In genomic region chr1:38369166-38369565, GRCm38 (mm10) we compare ENCODE assay signal across 29 mouse cellular contexts.
A peak's percentile ranks its signal among the peaks of the same experiment; 100 is the strongest.
DNase-seq lines count a peak whose midpoint lies in the region; ATAC-seq lines count a peak whose summit lies in the region.
"Had no signal": no experiment of that assay in that cellular context is flagged by ENCODE, and none has a peak within 500 bp of the region (broad histone marks: within the 10 kb centered on the region; RNA-seq: fewer than 3 reads in every experiment).

No protein-coding gene starts in this region.

- no peaks in the 10 kb centered on the region for H3K36me3 ChIP-seq in kidney, embryonic 15.5 days
- H3K36me3 ChIP-seq in neural tube, embryonic 15.5 days, result no peaks in the 10 kb centered on the region
- H3K36me3 ChIP-seq: forebrain, embryonic 15.5 days; heart, embryonic 12.5 days; liver, embryonic 13.5 days; midbrain, embryonic 13.5 days; neural tube, embryonic 12.5 days had no signal

- peak; percentile 81 for ATAC-seq in frontal cortex, adult (ENCODE audit: low TSS enrichment)
- ATAC-seq in kidney, embryonic 15.5 days (replicated peaks; ENCODE audit: low FRiP score), result no peak
- no peak for ATAC-seq in neural tube, embryonic 15.5 days (ENCODE audit: low FRiP score)
- ATAC-seq: forebrain, embryonic 15.5 days; intestine, postnatal 0 days; lung, postnatal 0 days; midbrain, embryonic 13.5 days; Patski had no signal

- peaks cover 9% of the 10 kb centered on the region; the same call in 1 of the 2 replicates for H3K4me1 ChIP-seq in kidney, embryonic 15.5 days
- H3K4me1 ChIP-seq in neural tube, embryonic 15.5 days, result peaks cover 18% of the 10 kb centered on the region
- H3K4me1 ChIP-seq: liver, embryonic 13.5 days; megakaryocyte, embryonic 14.5 days; neural tube, embryonic 12.5 days had no signal

- no peak for DNase-seq in frontal cortex, postnatal 14 days (ENCODE audit: low spot score in 2 of 2)
- no peak for DNase-seq in kidney, adult 8-10 months
- no peak for DNase-seq in neural tube, embryonic 10.5 days (ENCODE audit: extremely low spot score, low spot score)
- no peak for DNase-seq in gastrocnemius, postnatal 25 days
- DNase-seq: adrenal gland, postnatal 10 days; cerebellum, adult 11 months; cerebellum, adult 9-10 months; cerebellum, postnatal 36 days; gastrocnemius, adult 2 months; heart, postnatal 4 days; kidney, postnatal 25 days; liver, embryonic 13.5 days; lung, adult 18-20 months; lung, postnatal 4 days; thymus, adult 2 months; thymus, postnatal 36 days had no signal

- 0 out of 2 replicates have a peak overlapping the region, but pooled peaks have one; percentile 10 for H3K27ac ChIP-seq in kidney, embryonic 15.5 days
- H3K27ac ChIP-seq in neural tube, embryonic 15.5 days (replicated peaks), result peak overlapping the region; percentile 48
- H3K27ac ChIP-seq: forebrain, embryonic 15.5 days; gastrocnemius, adult 2 months; heart, adult 2 months; limb, embryonic 13.5 days; liver, embryonic 13.5 days; midbrain, embryonic 13.5 days; neural tube, embryonic 12.5 days had no signal

- H3K9me3 ChIP-seq in kidney, embryonic 15.5 days (replicated peaks), result no peaks in the 10 kb centered on the region
- H3K9me3 ChIP-seq in neural tube, embryonic 15.5 days (replicated peaks), result no peaks in the 10 kb centered on the region
- H3K9me3 ChIP-seq: forebrain, embryonic 15.5 days; heart, embryonic 12.5 days; limb, embryonic 13.5 days; liver, embryonic 13.5 days; megakaryocyte, embryonic 14.5 days; midbrain, embryonic 13.5 days; neural tube, embryonic 12.5 days had no signal

- 37% methylated on average over 8 of the region's 8 CpGs for WGBS in kidney, embryonic 15.5 days
- 49% methylated on average over 8 of the region's 8 CpGs for WGBS in neural tube, embryonic 15.5 days

- H3K27me3 ChIP-seq in kidney, embryonic 15.5 days, result no peaks in the 10 kb centered on the region
- no peaks in the 10 kb centered on the region for H3K27me3 ChIP-seq in neural tube, embryonic 15.5 days (replicated peaks)
- H3K27me3 ChIP-seq: forebrain, embryonic 15.5 days; heart, embryonic 12.5 days; limb, embryonic 13.5 days; liver, embryonic 13.5 days; midbrain, embryonic 13.5 days; neural tube, embryonic 12.5 days; Patski had no signal

- H3K4me3 ChIP-seq in kidney, embryonic 15.5 days (replicated peaks), result no peak overlapping the region
- no peak overlapping the region for H3K4me3 ChIP-seq in neural tube, embryonic 15.5 days (replicated peaks)
- H3K4me3 ChIP-seq: forebrain, embryonic 15.5 days; gastrocnemius, adult 2 months; heart, adult 2 months; heart, embryonic 12.5 days; limb, embryonic 13.5 days; liver, embryonic 13.5 days; megakaryocyte, embryonic 14.5 days; midbrain, embryonic 13.5 days; neural tube, embryonic 12.5 days had no signal

- no peak overlapping the region for H3K9ac ChIP-seq in kidney, embryonic 15.5 days
- no peak overlapping the region for H3K9ac ChIP-seq in neural tube, embryonic 15.5 days (replicated peaks)
- H3K9ac ChIP-seq: forebrain, embryonic 15.5 days; heart, embryonic 12.5 days; limb, embryonic 13.5 days; liver, embryonic 13.5 days; midbrain, embryonic 13.5 days; neural tube, embryonic 12.5 days had no signal

- no peak overlapping the region for H3K4me2 ChIP-seq in kidney, embryonic 15.5 days
- H3K4me2 ChIP-seq in neural tube, embryonic 15.5 days, result no peak overlapping the region
- H3K4me2 ChIP-seq: forebrain, embryonic 15.5 days; heart, embryonic 12.5 days; limb, embryonic 13.5 days; liver, embryonic 13.5 days; midbrain, embryonic 13.5 days; neural tube, embryonic 12.5 days had no signal
